Mouse (Mus musculus): ENCODE measurements around the gene Atp1a3. TPM values are rescaled to one million over a fixed set of nuclear protein-coding genes. Genes with fewer than 3 reads are reported as not detected.

Gene Atp1a3
- total RNA-seq, 1 experiment, result 21.2 TPM

- in situ Hi-C loops (cut with MboI; ENCODE audit: low sequenced_read_pairs in 2 of 2, unreplicated experiment in 2 of 2), result no loop called here
- H3K4me3 ChIP-seq (ENCODE audit: insufficient read depth in 1 of 2, low read depth in 1 of 2, low read length in 2 of 2, poor library complexity in 1 of 2, severe bottlenecking in 1 of 2), result no peak overlapping the region
- no peaks in the 10 kb centered on the region for H3K9me3 ChIP-seq (ENCODE audit: control insufficient read depth, insufficient read depth, low read depth, low read length)
- no peak overlapping the region for H3K9ac ChIP-seq (ENCODE audit: insufficient read depth, low read depth, low read length, poor library complexity, severe bottlenecking)
- peaks cover 0 to 22% of the 10 kb centered on the region in 2 experiments; a peak in 2 of 4 replicates for H3K4me1 ChIP-seq (ENCODE audit: control insufficient read depth in 2 of 2, insufficient read depth in 2 of 2, low read length in 2 of 2, poor library complexity in 1 of 2)
- TF ChIP-seq ZC3H11A (IDR thresholded peaks at IDR 0.05; ENCODE audit: borderline replicate concordance, low read depth, low read length) (no peak), MAFK (IDR thresholded peaks at IDR 0.05; ENCODE audit: insufficient read depth, low read depth, low read length) (no peak), HCFC1 (IDR thresholded peaks at IDR 0.05; ENCODE audit: borderline replicate concordance, insufficient read depth, low read length) (no peak), CHD2 (IDR thresholded peaks at IDR 0.05; ENCODE audit: low read depth, low read length) (no peak), ZNF384 (IDR thresholded peaks at IDR 0.05; ENCODE audit: low read depth, low read length) (no peak)
- peaks cover 11% of the 10 kb centered on the region; the same call in 1 of the 2 replicates for H3K36me3 ChIP-seq (ENCODE audit: control insufficient read depth, insufficient read depth, low read length, poor library complexity, severe bottlenecking)
- no peak overlapping the region for H3K27ac ChIP-seq (ENCODE audit: insufficient read depth, low read depth, low read length, poor library complexity, severe bottlenecking)
- no peak for DNase-seq (ENCODE audit: low read depth, low spot score)
Measured at GRCm38 (mm10) chr7:25003291-25003690, 2.5 kb downstream of the Atp1a3 start.

GRCm38 (mm10) chr7:25000711-25001110 lies 5.0 kb downstream of the Atp1a3 start:
- Histone ChIP-seq H3K36me3 (ENCODE audit: control insufficient read depth, insufficient read depth, low read length, poor library complexity, severe bottlenecking) (peaks cover 11% of the 10 kb centered on the region; the same call in 1 of the 2 replicates), H3K9me3 (ENCODE audit: control insufficient read depth, insufficient read depth, low read depth, low read length) (no peaks in the 10 kb centered on the region), H3K9ac (ENCODE audit: insufficient read depth, low read depth, low read length, poor library complexity, severe bottlenecking) (no peak overlapping the region), H3K4me3 (ENCODE audit: insufficient read depth in 1 of 2, low read depth in 1 of 2, low read length in 2 of 2, poor library complexity in 1 of 2, severe bottlenecking in 1 of 2) (no peak overlapping the region), H3K4me1 (ENCODE audit: control insufficient read depth in 2 of 2, insufficient read depth in 2 of 2, low read length in 2 of 2, poor library complexity in 1 of 2) (peaks cover 0 to 17% of the 10 kb centered on the region in 2 experiments; a peak in 2 of 4 replicates), H3K27ac (ENCODE audit: insufficient read depth, low read depth, low read length, poor library complexity, severe bottlenecking) (no peak overlapping the region)
- TF ChIP-seq CHD2 (IDR thresholded peaks at IDR 0.05; ENCODE audit: low read depth, low read length) (no peak), ZC3H11A (IDR thresholded peaks at IDR 0.05; ENCODE audit: borderline replicate concordance, low read depth, low read length) (no peak), HCFC1 (IDR thresholded peaks at IDR 0.05; ENCODE audit: borderline replicate concordance, insufficient read depth, low read length) (no peak), ZNF384 (IDR thresholded peaks at IDR 0.05; ENCODE audit: low read depth, low read length) (no peak), MAFK (IDR thresholded peaks at IDR 0.05; ENCODE audit: insufficient read depth, low read depth, low read length) (no peak)
- in situ Hi-C loops (cut with MboI; ENCODE audit: low sequenced_read_pairs in 2 of 2, unreplicated experiment in 2 of 2), result no loop called here
- no peak for DNase-seq (ENCODE audit: low read depth, low spot score)

GRCm38 (mm10) chr7:25000211-25000610 lies 5.5 kb downstream of the Atp1a3 start:
- no peak overlapping the region for H3K27ac ChIP-seq (ENCODE audit: insufficient read depth, low read depth, low read length, poor library complexity, severe bottlenecking)
- peaks cover 0 to 16% of the 10 kb centered on the region in 2 experiments; a peak in 2 of 4 replicates for H3K4me1 ChIP-seq (ENCODE audit: control insufficient read depth in 2 of 2, insufficient read depth in 2 of 2, low read length in 2 of 2, poor library complexity in 1 of 2)
- TF ChIP-seq ZC3H11A (IDR thresholded peaks at IDR 0.05; ENCODE audit: borderline replicate concordance, low read depth, low read length), result no peak
- no peak for TF ChIP-seq MAFK (IDR thresholded peaks at IDR 0.05; ENCODE audit: insufficient read depth, low read depth, low read length)
- TF ChIP-seq HCFC1 (IDR thresholded peaks at IDR 0.05; ENCODE audit: borderline replicate concordance, insufficient read depth, low read length), result no peak
- TF ChIP-seq CHD2 (IDR thresholded peaks at IDR 0.05; ENCODE audit: low read depth, low read length), result no peak
- no peak for TF ChIP-seq ZNF384 (IDR thresholded peaks at IDR 0.05; ENCODE audit: low read depth, low read length)
- peaks cover 11% of the 10 kb centered on the region; the same call in 1 of the 2 replicates for H3K36me3 ChIP-seq (ENCODE audit: control insufficient read depth, insufficient read depth, low read length, poor library complexity, severe bottlenecking)
- no peak overlapping the region for H3K9ac ChIP-seq (ENCODE audit: insufficient read depth, low read depth, low read length, poor library complexity, severe bottlenecking)
- DNase-seq (ENCODE audit: low read depth, low spot score), result no peak
- in situ Hi-C loops (cut with MboI; ENCODE audit: low sequenced_read_pairs in 2 of 2, unreplicated experiment in 2 of 2), result no loop called here
- H3K4me3 ChIP-seq (ENCODE audit: insufficient read depth in 1 of 2, low read depth in 1 of 2, low read length in 2 of 2, poor library complexity in 1 of 2, severe bottlenecking in 1 of 2), result no peak overlapping the region
- no peaks in the 10 kb centered on the region for H3K9me3 ChIP-seq (ENCODE audit: control insufficient read depth, insufficient read depth, low read depth, low read length)

- peaks cover 0 to 7% of the 10 kb centered on the region in 2 experiments; a peak in 1 of 4 replicates for H3K4me1 ChIP-seq (ENCODE audit: control insufficient read depth in 2 of 2, insufficient read depth in 2 of 2, low read length in 2 of 2, poor library complexity in 1 of 2)
- in situ Hi-C loops (cut with MboI; ENCODE audit: low sequenced_read_pairs in 2 of 2, unreplicated experiment in 2 of 2), result no loop called here
- no peak for TF ChIP-seq CHD2 (IDR thresholded peaks at IDR 0.05; ENCODE audit: low read depth, low read length)
- no peak for TF ChIP-seq MAFK (IDR thresholded peaks at IDR 0.05; ENCODE audit: insufficient read depth, low read depth, low read length)
- no peak for TF ChIP-seq HCFC1 (IDR thresholded peaks at IDR 0.05; ENCODE audit: borderline replicate concordance, insufficient read depth, low read length)
- TF ChIP-seq ZC3H11A (IDR thresholded peaks at IDR 0.05; ENCODE audit: borderline replicate concordance, low read depth, low read length), result no peak
- TF ChIP-seq ZNF384 (IDR thresholded peaks at IDR 0.05; ENCODE audit: low read depth, low read length), result no peak
Measured at GRCm38 (mm10) chr7:24993081-24993480, 12.7 kb downstream of the Atp1a3 start.

More at GRCm38 (mm10) chr7:24993081-24993480, 12.7 kb downstream of the Atp1a3 start:
- H3K4me3 ChIP-seq (ENCODE audit: insufficient read depth in 1 of 2, low read depth in 1 of 2, low read length in 2 of 2, poor library complexity in 1 of 2, severe bottlenecking in 1 of 2), result no peak overlapping the region
- no peak overlapping the region for H3K9ac ChIP-seq (ENCODE audit: insufficient read depth, low read depth, low read length, poor library complexity, severe bottlenecking)
- H3K27ac ChIP-seq (ENCODE audit: insufficient read depth, low read depth, low read length, poor library complexity, severe bottlenecking), result no peak overlapping the region
- no peaks in the 10 kb centered on the region for H3K9me3 ChIP-seq (ENCODE audit: control insufficient read depth, insufficient read depth, low read depth, low read length)
- no peak for DNase-seq (ENCODE audit: low read depth, low spot score)
- peaks cover 19% of the 10 kb centered on the region for H3K36me3 ChIP-seq (ENCODE audit: control insufficient read depth, insufficient read depth, low read length, poor library complexity, severe bottlenecking)

Data from ES-E14 (cell line).